Mouse (Mus musculus) lung, adult 2 months (tissue): ENCODE measurements around the gene Nr4a1. TPM values are rescaled to one million over a fixed set of nuclear protein-coding genes. Genes with fewer than 3 reads are reported as not detected.

Experiments
- DNase-seq: peaks from one replicate; pipeline ENCODE4 v3.0.0; 2022
- H3K4me1 ChIP-seq: fragments of 200-500 bp; 2 replicates; pipeline ENCODE4 v1.6.1; 2011; ENCODE audit warnings: low read length; ENCODE audit not compliant: control insufficient read depth, insufficient read depth
- H3K4me3 ChIP-seq: fragments of 200-500 bp; replicated peaks from 2 replicates; pipeline ENCODE3; 2011; ENCODE audit warnings: low read depth, mild to moderate bottlenecking, control low read depth, low read length; ENCODE audit errors: extremely low read depth
- CTCF ChIP-seq: fragments of 200-500 bp; IDR thresholded peaks from 2 replicates; pipeline ENCODE4 v1.5.1; 2011; ENCODE audit warnings: mild to moderate bottlenecking, low read length, control low read depth; ENCODE audit not compliant: insufficient read depth
- POLR2A ChIP-seq: fragments of 200-500 bp; IDR thresholded peaks from 2 replicates; pipeline ENCODE4 v1.6.1; 2011; ENCODE audit warnings: low read depth, mild to moderate bottlenecking, control low read depth, low read length, borderline replicate concordance; ENCODE audit errors: extremely low read depth
- WGBS: fragments of 180-500 bp; shearing (Covaris S2); methylation state at CpG from one replicate; pipeline ENCODE4 v1.1.7; 2018; 5-methylcytosine and 5-hydroxymethylcytosine counted together
- polyA plus RNA-seq: library from polyadenylated mRNA; depleted of rRNA; stranded (reverse); fragments of >200 nt; gene quantifications from 2 replicates; pipeline ENCODE4 v1.2.3, GENCODE M21; 2012; rRNA removed

Gene Nr4a1
- polyA plus RNA-seq, result 40.0 and 43.4 TPM in 2 replicates

DNA sequence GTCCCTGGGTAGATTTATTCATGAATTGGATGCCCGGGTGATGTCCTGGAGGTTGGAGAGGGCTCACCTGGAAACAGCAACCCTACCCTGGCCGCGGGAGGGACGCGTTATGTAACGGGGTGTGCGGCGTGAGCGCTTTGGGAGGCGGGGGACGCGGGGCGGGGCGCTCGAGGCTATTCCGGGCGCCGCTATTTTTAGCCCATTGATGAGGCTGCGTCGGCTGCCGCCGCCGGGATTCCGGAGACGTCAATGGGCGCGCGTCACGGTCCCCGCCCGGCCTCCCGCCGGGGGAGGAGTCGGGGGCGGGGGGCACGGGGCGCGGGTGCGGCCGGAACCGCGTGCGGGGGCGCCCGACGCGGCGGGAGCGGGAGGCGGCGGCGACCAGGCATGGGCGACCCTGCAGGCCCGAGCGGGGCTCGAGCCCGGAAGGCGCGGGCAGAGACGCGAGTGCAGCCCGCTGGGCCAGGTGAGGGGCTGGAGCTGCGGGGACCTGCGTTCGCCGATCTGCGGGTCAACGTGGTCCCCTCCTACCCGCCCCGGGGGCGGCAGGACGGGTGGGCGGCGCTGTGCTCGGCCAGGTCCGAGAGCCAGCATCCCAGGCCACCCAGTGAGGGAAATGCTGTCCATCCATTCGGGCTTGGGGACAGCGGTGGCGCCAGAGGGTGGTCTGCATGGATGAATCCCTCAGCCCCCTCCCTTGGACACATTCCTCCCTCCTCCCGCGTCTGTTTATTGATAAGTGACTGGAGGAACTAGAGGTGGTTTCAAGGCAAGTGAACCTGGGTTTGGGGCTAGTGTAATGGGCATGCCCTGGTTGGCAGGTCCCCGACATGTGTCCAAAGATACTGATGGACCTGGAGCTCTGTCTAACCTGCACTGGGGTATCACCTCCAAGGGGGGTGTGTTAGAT, at the start of gene Nr4a1:
Gene Nr4a1 (plus strand): TSS at position 384 of the 910 bp plus-strand sequence.
- peak; percentile 80 for DNase-seq
- peaks cover 4% of the 10 kb centered on the region for H3K4me1 ChIP-seq

DNA sequence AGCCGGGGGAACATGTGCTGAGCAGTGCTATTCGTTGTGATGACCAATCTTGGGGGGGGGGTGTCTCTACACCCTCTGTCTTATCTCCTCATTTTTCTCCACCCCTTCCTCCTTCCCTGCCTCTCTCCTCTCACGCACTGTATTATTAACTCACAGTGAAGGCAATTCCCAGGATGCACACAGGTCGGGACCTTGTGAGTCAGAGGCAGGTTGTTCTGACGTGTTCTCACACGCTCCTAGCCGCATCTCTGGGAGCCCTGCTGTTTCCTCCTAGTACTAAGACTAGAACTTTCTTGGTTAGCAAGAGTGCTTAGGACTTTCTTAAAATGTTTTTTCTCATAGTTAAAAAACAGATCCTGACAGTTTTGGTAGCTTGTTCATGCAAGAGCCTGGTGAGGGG, 49.3 kb upstream of the Nr4a1 start:
- no peaks in the 10 kb centered on the region for H3K4me1 ChIP-seq
- H3K4me3 ChIP-seq, result no peak overlapping the region
- no peak for DNase-seq
- WGBS, result 84% methylated on average over 7 of the region's 7 CpGs
- TF ChIP-seq CTCF, result no peak
- no peak for TF ChIP-seq POLR2A

More for the DNA sequence above, at the start of gene Nr4a1:
- 3% methylated on average over 82 of the region's 82 CpGs for WGBS
- TF ChIP-seq CTCF (no peak), POLR2A (peak; percentile 18; the same call in 1 of the 2 replicates)
- H3K4me3 ChIP-seq, result peak within 1 kb of the TSS; percentile 60

DNA sequence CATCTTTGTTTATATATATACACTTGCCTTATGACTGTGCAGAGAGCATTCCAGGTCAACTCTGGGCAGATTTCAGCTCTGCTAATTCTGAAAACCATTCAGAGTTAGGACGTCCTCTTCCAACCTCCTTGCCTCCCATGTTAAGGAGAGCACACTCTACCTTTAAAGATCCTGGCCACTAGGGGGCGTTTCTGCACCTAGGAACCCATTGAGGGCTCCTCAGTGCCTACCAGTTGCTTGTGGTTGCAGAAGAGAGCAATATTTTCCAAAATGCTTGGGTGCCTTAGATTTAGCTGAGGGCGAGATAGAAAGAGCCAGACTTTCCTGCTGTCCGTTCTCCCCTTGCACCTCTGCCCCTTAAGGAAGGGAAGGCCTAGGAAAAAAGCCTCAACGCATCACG, 43.8 kb upstream of the Nr4a1 start:
- no peak overlapping the region for H3K4me3 ChIP-seq
- DNase-seq, result peak; percentile 61
- TF ChIP-seq CTCF (peak; percentile 64), POLR2A (no peak)
- 64% methylated on average over 6 of the region's 6 CpGs for WGBS
- H3K4me1 ChIP-seq, result no peaks in the 10 kb centered on the region; the same call in 1 of the 2 replicates

DNA sequence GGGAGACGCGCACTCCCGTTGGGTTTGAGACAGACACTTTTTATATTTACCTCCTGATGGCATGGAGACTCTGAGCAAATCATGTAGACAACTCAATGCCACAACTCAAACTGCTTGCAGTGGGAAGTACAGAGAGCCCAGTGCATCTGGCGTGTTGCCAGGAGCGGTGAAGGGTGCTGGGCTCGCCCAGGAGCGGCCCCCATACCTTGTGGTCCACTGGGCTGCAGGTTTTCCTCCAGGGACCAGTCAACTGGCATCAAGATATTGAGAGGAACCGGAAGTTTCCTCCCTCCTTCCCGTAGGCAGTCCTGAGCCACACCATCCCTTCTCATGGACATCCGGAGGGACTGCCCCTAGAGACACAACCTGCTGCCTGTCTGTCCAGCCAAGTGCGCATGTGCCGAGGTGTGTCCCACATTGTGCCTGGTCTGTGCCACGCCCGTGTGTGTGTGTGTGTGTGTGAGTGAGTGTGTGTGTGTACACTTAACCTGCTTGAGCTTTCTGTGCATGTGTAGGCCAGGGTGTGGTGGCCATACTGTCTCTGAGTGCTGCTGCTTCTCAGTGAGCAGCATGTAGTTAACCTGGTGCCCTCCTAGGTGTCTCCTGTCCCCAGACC, 43.0 kb upstream of the Nr4a1 start:
- TF ChIP-seq CTCF (no peak), POLR2A (no peak)
- Histone ChIP-seq H3K4me3 (no peak overlapping the region), H3K4me1 (no peaks in the 10 kb centered on the region; the same call in 1 of the 2 replicates)
- no peak for DNase-seq
- WGBS, result 78% methylated on average over 14 of the region's 14 CpGs

DNA sequence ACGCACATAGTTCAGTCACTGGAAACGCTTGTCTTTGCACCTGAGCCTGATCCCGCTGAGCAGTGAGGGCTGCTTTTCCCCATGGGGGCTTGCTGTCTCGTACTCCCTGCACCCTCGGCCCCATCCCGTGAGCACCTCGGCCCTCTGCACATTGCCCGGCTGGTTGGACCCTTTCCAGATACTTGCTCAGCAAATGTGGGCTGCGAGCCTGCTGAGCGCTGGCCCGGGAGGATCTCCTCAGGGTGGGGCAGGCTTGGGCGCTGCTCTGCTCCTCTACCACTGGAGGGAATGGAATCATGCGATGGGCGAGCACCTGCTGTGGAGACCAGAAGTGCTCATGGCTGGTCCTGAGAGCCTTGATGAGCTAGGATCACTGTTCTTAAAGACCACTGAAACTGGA, 41.6 kb upstream of the Nr4a1 start:
- DNase-seq, result no peak
- Histone ChIP-seq H3K4me3 (no peak overlapping the region), H3K4me1 (no peaks in the 10 kb centered on the region; the same call in 1 of the 2 replicates)
- WGBS, result 44% methylated on average over 14 of the region's 14 CpGs
- TF ChIP-seq CTCF (no peak), POLR2A (no peak)

DNA sequence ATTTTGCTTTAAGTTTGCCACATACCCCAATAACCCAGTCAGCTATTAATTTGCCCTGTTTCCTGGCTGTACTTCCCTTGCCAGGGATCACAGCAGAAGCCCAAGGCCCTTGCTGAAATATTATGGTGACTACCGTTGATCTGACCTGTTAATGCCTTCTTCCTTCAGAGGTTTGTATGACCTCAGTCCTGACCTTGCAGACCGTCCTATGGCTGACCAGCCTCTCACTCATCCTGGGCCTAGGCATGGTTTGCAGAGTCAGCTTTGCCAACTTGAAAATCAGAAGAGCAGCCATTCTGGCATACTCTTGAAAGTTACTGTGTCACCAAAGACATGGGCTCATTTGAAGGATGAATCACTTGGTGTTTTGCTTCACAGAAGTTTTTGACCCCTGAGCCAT, 38.9 kb upstream of the Nr4a1 start:
- WGBS, result 60% methylated on average over 2 of the region's 2 CpGs
- DNase-seq, result no peak
- Histone ChIP-seq H3K4me1 (no peaks in the 10 kb centered on the region; the same call in 1 of the 2 replicates), H3K4me3 (no peak overlapping the region)
- TF ChIP-seq CTCF, result no peak
- TF ChIP-seq POLR2A, result no peak

DNA sequence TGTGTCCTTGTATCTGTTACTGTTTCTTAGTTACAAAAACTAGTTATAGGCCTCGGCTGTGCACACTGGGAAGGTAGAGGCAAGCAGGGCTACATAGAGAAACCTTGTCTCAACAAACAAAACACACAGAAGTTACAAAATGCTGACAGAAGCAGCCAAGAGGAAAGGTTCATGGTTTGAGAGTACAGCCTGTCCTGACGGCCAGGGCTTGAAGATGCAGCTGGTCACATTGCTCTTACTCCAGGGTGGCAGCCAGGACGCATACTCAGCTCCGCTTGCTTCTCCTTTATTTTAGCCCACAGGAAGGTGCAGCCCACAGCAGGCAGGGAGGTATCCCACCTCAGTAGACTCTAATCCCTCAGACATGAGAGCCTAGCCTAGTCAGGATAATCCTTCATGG, 38.0 kb upstream of the Nr4a1 start:
- no peak for TF ChIP-seq POLR2A
- no peak for TF ChIP-seq CTCF
- no peak for DNase-seq
- Histone ChIP-seq H3K4me3 (no peak overlapping the region), H3K4me1 (no peaks in the 10 kb centered on the region; the same call in 1 of the 2 replicates)
- 85% methylated on average over 4 of the region's 4 CpGs for WGBS

DNA sequence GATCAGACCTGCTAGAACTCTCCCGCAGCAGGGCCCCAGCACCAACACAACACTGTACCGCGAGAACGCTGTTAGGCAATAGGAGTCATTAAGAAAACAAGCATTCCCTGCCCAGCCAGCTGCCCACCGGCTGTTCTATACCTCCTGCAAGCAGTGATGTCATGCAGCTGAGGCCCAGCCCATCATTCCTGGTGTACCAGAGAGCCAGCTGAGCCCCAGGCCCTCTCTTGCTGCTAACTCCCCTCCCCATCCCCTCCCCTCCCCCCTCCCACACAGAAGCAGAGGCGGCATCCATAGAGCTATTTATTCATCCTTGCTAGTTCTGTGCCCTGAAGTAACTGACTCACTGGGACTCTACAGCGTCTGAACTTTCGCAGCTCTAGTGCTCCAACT, 33.2 kb upstream of the Nr4a1 start:
- no peak for DNase-seq
- Histone ChIP-seq H3K4me1 (peaks cover 10% of the 10 kb centered on the region), H3K4me3 (no peak overlapping the region)
- 29% methylated on average over 8 of the region's 8 CpGs for WGBS
- no peak for TF ChIP-seq CTCF
- no peak for TF ChIP-seq POLR2A

DNA sequence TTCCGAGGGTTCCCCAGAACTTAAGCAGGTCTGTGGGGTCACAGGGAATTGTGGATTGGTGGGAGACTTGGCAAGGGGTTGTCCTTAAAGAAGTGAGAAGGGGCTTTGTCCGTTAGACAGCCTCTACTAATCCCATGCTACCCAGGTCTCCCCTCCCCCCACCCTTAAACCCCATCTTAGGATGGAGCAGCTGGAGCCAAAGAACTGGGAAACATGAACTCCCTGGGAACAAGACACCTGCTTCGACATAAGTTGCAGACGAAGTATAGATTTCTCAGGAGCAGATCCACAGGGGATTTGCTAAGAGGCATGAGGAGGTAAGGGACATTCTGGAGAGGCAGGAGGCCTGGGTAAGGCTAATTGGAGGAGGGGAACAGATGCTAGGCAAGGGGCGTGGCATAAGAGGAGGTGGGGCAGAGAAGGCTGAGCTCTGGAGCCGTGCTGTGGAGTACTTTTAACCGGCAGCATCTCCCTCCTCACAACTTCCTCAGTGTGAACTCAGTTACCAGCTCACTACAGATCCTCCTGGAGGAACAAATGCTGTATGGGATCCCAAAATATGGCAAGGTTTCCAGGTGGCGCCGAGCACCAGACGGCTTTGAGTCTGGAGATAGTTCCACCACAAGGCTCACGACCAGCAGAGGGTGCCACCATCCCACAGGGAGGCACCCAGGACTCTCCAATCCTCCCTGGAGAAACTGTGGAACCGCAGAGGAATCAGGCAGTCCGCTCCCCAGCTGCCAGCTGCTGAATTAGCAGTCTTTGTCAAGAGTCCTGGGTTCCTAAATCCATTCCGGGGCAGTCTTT, 32.6 kb upstream of the Nr4a1 start:
- WGBS, result 11% methylated on average over 14 of the region's 14 CpGs
- no peak for TF ChIP-seq POLR2A
- peak; percentile 94 for TF ChIP-seq CTCF
- DNase-seq, result peak; percentile 92
- peak overlapping the region; percentile 2 for H3K4me3 ChIP-seq
- H3K4me1 ChIP-seq, result peaks cover 10% of the 10 kb centered on the region
